Mouse (Mus musculus) forebrain, postnatal 0 days (tissue): Measurements from ENCODE around the gene Immp2l. TPM values are rescaled to one million over a fixed set of nuclear protein-coding genes. Genes with fewer than 3 reads are reported as not detected.

Experiments
- ATAC-seq: fragments of 200-750 bp; cut with Nextera tagmentation; 2 replicates; pipeline ENCODE4 v1.8.0; 2017; ENCODE audit warnings: mild to moderate bottlenecking, moderate library complexity
- DNase-seq: peaks from one replicate; pipeline ENCODE4 v3.0.0-alpha.2; 2015
- H3K27ac ChIP-seq: fragments of 300-500 bp; sonication (generic); 2 replicates; pipeline ENCODE4 v1.5.1; 2014; ENCODE audit warnings: low read depth, mild to moderate bottlenecking, antibody characterized with exemption, low read length, moderate library complexity, mixed read lengths
- H3K27me3 ChIP-seq: fragments of 300-500 bp; sonication (generic); 2 replicates; pipeline ENCODE4 v1.6.1; 2014; ENCODE audit warnings: mild to moderate bottlenecking, low read length, mixed read lengths; ENCODE audit not compliant: insufficient read depth
- H3K36me3 ChIP-seq: fragments of 300-500 bp; sonication (generic); 2 replicates; pipeline ENCODE4 v1.6.1; 2014; ENCODE audit warnings: mild to moderate bottlenecking, moderate library complexity; ENCODE audit not compliant: insufficient read depth
- H3K4me1 ChIP-seq: fragments of 300-500 bp; sonication (generic); 2 replicates; pipeline ENCODE4 v1.6.1; 2014; ENCODE audit warnings: antibody characterized with exemption; ENCODE audit not compliant: insufficient read depth
- H3K4me2 ChIP-seq: fragments of 300-500 bp; sonication (generic); 2 replicates; pipeline ENCODE4 v1.6.1; 2014; ENCODE audit warnings: low read depth, mild to moderate bottlenecking, moderate library complexity
- H3K4me3 ChIP-seq: fragments of 300-500 bp; sonication (generic); 2 replicates; pipeline ENCODE4 v1.5.1; 2014; ENCODE audit warnings: low read depth, low read length, mixed read lengths
- H3K9ac ChIP-seq: fragments of 300-500 bp; sonication (generic); 2 replicates; pipeline ENCODE4 v1.6.1; 2014; ENCODE audit warnings: mild to moderate bottlenecking
- H3K9me3 ChIP-seq: fragments of 300-500 bp; sonication (generic); 2 replicates; pipeline ENCODE4 v1.6.1; 2016; ENCODE audit warnings: low read length
- CTCF ChIP-seq: sonication (generic); IDR thresholded peaks from 2 replicates; pipeline ENCODE4 v1.5.1; 2016; ENCODE audit warnings: antibody characterized with exemption, control low read depth, low read depth
- WGBS: fragments of 180-500 bp; shearing (Covaris S2); extraction: QIAGEN DNeasy Blood & Tissue Kit; methylation state at CpG from one replicate; pipeline ENCODE4 v1.1.7; 2014; 5-methylcytosine and 5-hydroxymethylcytosine counted together
- polyA plus RNA-seq: library from polyadenylated mRNA; unstranded; fragments of >200 nt; fragmentation: Nextera tagmentation; extraction: Ambion mirVana; gene quantifications from 2 replicates; pipeline ENCODE4 v1.2.1, GENCODE M21; 2015
- total RNA-seq: library from RNA; depleted of rRNA; stranded (reverse); fragments of >200 nt; gene quantifications from 2 replicates; pipeline ENCODE4 v1.2.3, GENCODE M21; 2014

The Immp2l gene
- total and polyA plus RNA-seq, 2 experiments from 2014 or later = 5.9 to 19.4 TPM

- WGBS = 60% methylated on average over 3 of the region's 3 CpGs
- no peak overlapping the region for H3K4me3 ChIP-seq
- no peak for TF ChIP-seq CTCF
- no peaks in the 10 kb centered on the region for H3K36me3 ChIP-seq
- H3K9ac ChIP-seq = no peak overlapping the region
- H3K27me3 ChIP-seq = no peaks in the 10 kb centered on the region
- no peak overlapping the region for H3K4me2 ChIP-seq
- no peaks in the 10 kb centered on the region for H3K4me1 ChIP-seq
- DNase-seq (peak; percentile 36), ATAC-seq (peak; percentile 75)
- H3K27ac ChIP-seq = no peak overlapping the region
- no peaks in the 10 kb centered on the region for H3K9me3 ChIP-seq
These were observed 591.4 kb downstream of the Immp2l start for GRCm38 (mm10) chr12:41615271-41615670.

GRCm38 (mm10) chr12:41621341-41621740 lies 597.5 kb downstream of the Immp2l start:
- WGBS = 73% methylated on average over 6 of the region's 6 CpGs
- H3K36me3 ChIP-seq = no peaks in the 10 kb centered on the region
- no peak overlapping the region for H3K4me3 ChIP-seq
- ATAC-seq (peak; percentile 42; the same call in 1 of the 2 replicates), DNase-seq (peak; percentile 21)
- H3K9me3 ChIP-seq = no peaks in the 10 kb centered on the region
- no peak overlapping the region for H3K27ac ChIP-seq
- H3K4me1 ChIP-seq = no peaks in the 10 kb centered on the region
- H3K9ac ChIP-seq = no peak overlapping the region
- H3K4me2 ChIP-seq = no peak overlapping the region
- H3K27me3 ChIP-seq = no peaks in the 10 kb centered on the region
- TF ChIP-seq CTCF = no peak

- H3K27ac ChIP-seq = no peak overlapping the region
- no peak for ATAC-seq
These were observed 619.4 kb downstream of the Immp2l start for GRCm38 (mm10) chr12:41643262-41643661.

GRCm38 (mm10) chr12:41644802-41645551 lies 621.1 kb downstream of the Immp2l start:
- Histone ChIP-seq H3K4me3 (no peak overlapping the region), H3K9me3 (no peaks in the 10 kb centered on the region), H3K27ac (no peak overlapping the region), H3K9ac (no peak overlapping the region), H3K4me2 (no peak overlapping the region), H3K4me1 (0 out of 2 replicates have a peak, but pooled peaks cover under 1% of the 10 kb centered on the region), H3K36me3 (no peaks in the 10 kb centered on the region), H3K27me3 (no peaks in the 10 kb centered on the region)
- DNase-seq (no peak), ATAC-seq (no peak)
- 17% methylated on average over 4 of the region's 4 CpGs for whole genome bisulfite sequencing
- TF ChIP-seq CTCF = no peak

More at GRCm38 (mm10) chr12:41643262-41643661, 619.4 kb downstream of the Immp2l start:
- no peaks in the 10 kb centered on the region for H3K4me1 ChIP-seq
- 18% methylated on average over 4 of the region's 4 CpGs for WGBS
- H3K4me2 ChIP-seq = no peak overlapping the region
- H3K36me3 ChIP-seq = no peaks in the 10 kb centered on the region
- H3K9ac ChIP-seq = no peak overlapping the region
- no peaks in the 10 kb centered on the region for H3K9me3 ChIP-seq
- no peaks in the 10 kb centered on the region for H3K27me3 ChIP-seq
- TF ChIP-seq CTCF = no peak
- no peak for DNase-seq
- H3K4me3 ChIP-seq = no peak overlapping the region

- peaks cover 4% of the 10 kb centered on the region; the same call in 1 of the 2 replicates for H3K4me1 ChIP-seq
- peak; percentile 47 for ATAC-seq
- H3K36me3 ChIP-seq = no peaks in the 10 kb centered on the region
- H3K4me2 ChIP-seq = no peak overlapping the region
- peak; percentile 42 for DNase-seq
- H3K27me3 ChIP-seq = no peaks in the 10 kb centered on the region
- no peak overlapping the region for H3K27ac ChIP-seq
- TF ChIP-seq CTCF = no peak
- H3K9ac ChIP-seq = no peak overlapping the region
- H3K4me3 ChIP-seq = no peak overlapping the region
- no peaks in the 10 kb centered on the region for H3K9me3 ChIP-seq
- 9% methylated on average over 5 of the region's 5 CpGs for WGBS
These were observed 623.2 kb downstream of the Immp2l start for GRCm38 (mm10) chr12:41646956-41647575.

- Histone ChIP-seq H3K36me3 (no peaks in the 10 kb centered on the region), H3K27me3 (no peaks in the 10 kb centered on the region), H3K9me3 (no peaks in the 10 kb centered on the region), H3K9ac (no peak overlapping the region), H3K4me1 (peaks cover 4% of the 10 kb centered on the region; the same call in 1 of the 2 replicates), H3K4me3 (no peak overlapping the region), H3K27ac (no peak overlapping the region), H3K4me2 (no peak overlapping the region)
- ATAC-seq (no peak), DNase-seq (no peak)
- no peak for TF ChIP-seq CTCF
- 97% methylated on average over 2 of the region's 2 CpGs for WGBS
These were observed 623.8 kb downstream of the Immp2l start for GRCm38 (mm10) chr12:41647675-41648074.

GRCm38 (mm10) chr12:41649826-41650541 lies 626.1 kb downstream of the Immp2l start:
- no peak overlapping the region for H3K4me2 ChIP-seq
- no peak for TF ChIP-seq CTCF
- 13% methylated on average over 8 of the region's 8 CpGs for WGBS
- no peak overlapping the region for H3K27ac ChIP-seq
- H3K27me3 ChIP-seq = no peaks in the 10 kb centered on the region
- no peaks in the 10 kb centered on the region for H3K9me3 ChIP-seq
- DNase-seq (peak; percentile 45), ATAC-seq (peak; percentile 61; the same call in 1 of the 2 replicates)
- no peak overlapping the region for H3K4me3 ChIP-seq
- H3K4me1 ChIP-seq = peaks cover 4% of the 10 kb centered on the region; the same call in 1 of the 2 replicates
- no peaks in the 10 kb centered on the region for H3K36me3 ChIP-seq
- no peak overlapping the region for H3K9ac ChIP-seq
